Mouse (Mus musculus): ENCODE measurements around the gene 9630041A04Rik. TPM values are rescaled to one million over a fixed set of nuclear protein-coding genes. Genes with fewer than 3 reads are reported as not detected.

The 9630041A04Rik gene
- polyA plus RNA-seq (2011; ENCODE audit: insufficient read length, low read depth, missing spikeins): not detected in 2 replicates

GRCm38 (mm10) chr9:101861596-101862471 lies at the start of gene 9630041A04Rik:
TSS of gene 9630041A04Rik (plus strand) at chr9:101861841.
- TF ChIP-seq POLR2A (IDR thresholded peaks at IDR 0.05; ENCODE audit: low read depth, low read length) (no peak), CTCF (IDR thresholded peaks at IDR 0.05; ENCODE audit: borderline replicate concordance, insufficient read depth, low read length) (no peak)

GRCm38 (mm10) chr9:101823896-101824295 lies 37.7 kb upstream of the 9630041A04Rik start:
- Histone ChIP-seq H3K4me1 (ENCODE audit: control insufficient read depth, insufficient read depth, low read length) (no peaks in the 10 kb centered on the region), H3K27ac (ENCODE audit: insufficient read depth, low read length) (no peak overlapping the region), H3K4me3 (ENCODE audit: insufficient read depth, low read length) (no peak overlapping the region)
- TF ChIP-seq POLR2A (IDR thresholded peaks at IDR 0.05; ENCODE audit: low read depth, low read length): no peak
- TF ChIP-seq CTCF (IDR thresholded peaks at IDR 0.05; ENCODE audit: borderline replicate concordance, insufficient read depth, low read length): no peak

More at GRCm38 (mm10) chr9:101861596-101862471, at the start of gene 9630041A04Rik:
- H3K4me1 ChIP-seq (ENCODE audit: control insufficient read depth, insufficient read depth, low read length): no peaks in the 10 kb centered on the region
- H3K27ac ChIP-seq (ENCODE audit: insufficient read depth, low read length): no peak within 1 kb of the TSS
- no peak within 1 kb of the TSS for H3K4me3 ChIP-seq (ENCODE audit: insufficient read depth, low read length)

GRCm38 (mm10) chr9:101825626-101826025 lies 36.0 kb upstream of the 9630041A04Rik start:
- TF ChIP-seq POLR2A (IDR thresholded peaks at IDR 0.05; ENCODE audit: low read depth, low read length) (no peak), CTCF (IDR thresholded peaks at IDR 0.05; ENCODE audit: borderline replicate concordance, insufficient read depth, low read length) (no peak)
- H3K27ac ChIP-seq (ENCODE audit: insufficient read depth, low read length): no peak overlapping the region
- no peaks in the 10 kb centered on the region for H3K4me1 ChIP-seq (ENCODE audit: control insufficient read depth, insufficient read depth, low read length)
- no peak overlapping the region for H3K4me3 ChIP-seq (ENCODE audit: insufficient read depth, low read length)

DNA sequence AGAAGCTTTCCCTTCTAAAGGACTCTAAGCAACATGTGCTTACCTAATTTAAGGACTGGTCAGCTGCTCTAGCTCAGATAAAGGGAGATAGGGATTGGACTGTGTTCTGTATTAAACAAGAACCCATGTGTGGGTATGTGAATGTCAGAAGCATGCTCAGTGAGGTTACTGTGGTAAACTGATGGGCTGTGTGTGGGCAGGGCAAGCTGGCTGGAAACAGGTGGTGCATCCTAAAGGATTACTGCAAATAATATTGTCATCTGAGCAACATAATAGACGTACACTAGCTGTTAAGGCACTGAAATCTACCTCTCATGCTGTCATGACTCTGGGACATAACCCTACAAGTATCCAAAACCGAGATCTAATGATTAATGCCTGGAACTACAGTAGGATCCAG lies 28.0 kb upstream of the 9630041A04Rik start:
- H3K4me1 ChIP-seq (ENCODE audit: control insufficient read depth, insufficient read depth, low read length): no peaks in the 10 kb centered on the region
- TF ChIP-seq CTCF (IDR thresholded peaks at IDR 0.05; ENCODE audit: borderline replicate concordance, insufficient read depth, low read length) (no peak), POLR2A (IDR thresholded peaks at IDR 0.05; ENCODE audit: low read depth, low read length) (no peak)
- no peak overlapping the region for H3K4me3 ChIP-seq (ENCODE audit: insufficient read depth, low read length)
- H3K27ac ChIP-seq (ENCODE audit: insufficient read depth, low read length): no peak overlapping the region

GRCm38 (mm10) chr9:101841101-101841500 lies 20.5 kb upstream of the 9630041A04Rik start:
- Histone ChIP-seq H3K4me3 (ENCODE audit: insufficient read depth, low read length) (no peak overlapping the region), H3K4me1 (ENCODE audit: control insufficient read depth, insufficient read depth, low read length) (no peaks in the 10 kb centered on the region), H3K27ac (ENCODE audit: insufficient read depth, low read length) (no peak overlapping the region)
- no peak for TF ChIP-seq CTCF (IDR thresholded peaks at IDR 0.05; ENCODE audit: borderline replicate concordance, insufficient read depth, low read length)
- no peak for TF ChIP-seq POLR2A (IDR thresholded peaks at IDR 0.05; ENCODE audit: low read depth, low read length)

DNA sequence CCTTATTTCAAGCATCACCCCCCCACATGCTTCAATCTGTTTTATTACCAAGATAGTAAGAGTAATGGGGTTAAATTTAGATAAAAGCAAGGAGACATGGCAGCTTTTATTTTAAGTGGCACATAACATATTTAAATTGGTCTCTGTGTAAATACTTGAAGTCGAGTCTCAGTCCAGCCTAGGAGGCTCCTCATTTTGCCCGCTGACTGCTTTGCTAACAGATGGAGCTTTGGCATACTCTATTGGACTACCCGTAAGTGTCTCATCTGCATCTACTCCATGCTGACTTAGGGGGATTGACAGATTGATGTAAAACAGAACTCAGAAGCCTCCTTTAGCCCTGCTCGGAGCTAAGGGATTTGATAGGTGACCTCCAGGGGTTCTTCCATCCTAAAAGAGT lies 17.7 kb upstream of the 9630041A04Rik start:
- Histone ChIP-seq H3K4me3 (ENCODE audit: insufficient read depth, low read length) (no peak overlapping the region), H3K4me1 (ENCODE audit: control insufficient read depth, insufficient read depth, low read length) (no peaks in the 10 kb centered on the region), H3K27ac (ENCODE audit: insufficient read depth, low read length) (no peak overlapping the region)
- TF ChIP-seq CTCF (IDR thresholded peaks at IDR 0.05; ENCODE audit: borderline replicate concordance, insufficient read depth, low read length) (no peak), POLR2A (IDR thresholded peaks at IDR 0.05; ENCODE audit: low read depth, low read length) (no peak)

DNA sequence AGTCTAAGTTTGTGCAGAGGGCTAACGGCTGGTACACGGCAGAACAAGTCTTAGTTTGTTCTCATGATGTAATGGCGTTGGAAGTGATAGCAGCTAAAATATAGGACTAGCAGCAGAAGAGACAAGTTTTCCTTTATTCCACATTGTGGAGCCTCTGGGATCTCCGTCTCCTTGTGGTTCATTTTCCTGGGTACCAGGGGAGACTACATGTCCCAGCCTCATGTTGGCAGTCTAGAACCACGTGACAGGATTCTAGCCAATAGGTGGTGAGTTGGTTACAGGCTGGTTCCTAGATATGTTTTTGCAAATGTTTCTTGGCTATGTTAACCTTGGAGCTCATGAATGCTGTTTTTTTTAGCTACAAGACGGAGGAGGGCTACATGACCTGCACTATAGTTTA lies 15.9 kb upstream of the 9630041A04Rik start:
- Histone ChIP-seq H3K27ac (ENCODE audit: insufficient read depth, low read length) (no peak overlapping the region), H3K4me1 (ENCODE audit: control insufficient read depth, insufficient read depth, low read length) (no peaks in the 10 kb centered on the region), H3K4me3 (ENCODE audit: insufficient read depth, low read length) (no peak overlapping the region)
- no peak for TF ChIP-seq POLR2A (IDR thresholded peaks at IDR 0.05; ENCODE audit: low read depth, low read length)
- TF ChIP-seq CTCF (IDR thresholded peaks at IDR 0.05; ENCODE audit: borderline replicate concordance, insufficient read depth, low read length): no peak

- TF ChIP-seq CTCF (IDR thresholded peaks at IDR 0.05; ENCODE audit: borderline replicate concordance, insufficient read depth, low read length): no peak
- TF ChIP-seq POLR2A (IDR thresholded peaks at IDR 0.05; ENCODE audit: low read depth, low read length): no peak
- Histone ChIP-seq H3K4me3 (ENCODE audit: insufficient read depth, low read length) (no peak overlapping the region), H3K27ac (ENCODE audit: insufficient read depth, low read length) (no peak overlapping the region), H3K4me1 (ENCODE audit: control insufficient read depth, insufficient read depth, low read length) (no peaks in the 10 kb centered on the region)
These were observed 932 bp downstream of the 9630041A04Rik start for GRCm38 (mm10) chr9:101862481-101863065.

DNA sequence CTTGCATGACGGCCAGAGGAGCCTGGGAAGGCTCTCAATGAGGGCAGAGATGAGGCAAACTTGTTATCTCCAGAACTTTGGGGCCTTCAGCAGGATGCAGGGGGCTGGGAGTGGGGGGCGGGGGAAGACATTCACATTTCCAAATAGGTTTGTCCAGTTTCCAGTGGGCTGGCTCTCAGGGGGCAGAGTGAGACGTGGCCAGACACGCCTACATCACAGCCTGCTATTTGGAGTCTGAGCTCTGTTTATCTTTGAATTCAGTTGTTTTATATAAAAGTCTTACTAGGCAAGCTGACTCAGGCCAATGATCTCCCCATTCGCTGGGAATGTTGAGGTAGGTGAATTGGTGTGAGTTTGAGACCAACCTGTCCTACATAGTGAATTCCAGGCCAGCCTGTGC lies 1.5 kb downstream of the 9630041A04Rik start:
- Histone ChIP-seq H3K27ac (ENCODE audit: insufficient read depth, low read length) (no peak overlapping the region), H3K4me1 (ENCODE audit: control insufficient read depth, insufficient read depth, low read length) (no peaks in the 10 kb centered on the region), H3K4me3 (ENCODE audit: insufficient read depth, low read length) (no peak overlapping the region)
- TF ChIP-seq CTCF (IDR thresholded peaks at IDR 0.05; ENCODE audit: borderline replicate concordance, insufficient read depth, low read length) (no peak), POLR2A (IDR thresholded peaks at IDR 0.05; ENCODE audit: low read depth, low read length) (no peak)

DNA sequence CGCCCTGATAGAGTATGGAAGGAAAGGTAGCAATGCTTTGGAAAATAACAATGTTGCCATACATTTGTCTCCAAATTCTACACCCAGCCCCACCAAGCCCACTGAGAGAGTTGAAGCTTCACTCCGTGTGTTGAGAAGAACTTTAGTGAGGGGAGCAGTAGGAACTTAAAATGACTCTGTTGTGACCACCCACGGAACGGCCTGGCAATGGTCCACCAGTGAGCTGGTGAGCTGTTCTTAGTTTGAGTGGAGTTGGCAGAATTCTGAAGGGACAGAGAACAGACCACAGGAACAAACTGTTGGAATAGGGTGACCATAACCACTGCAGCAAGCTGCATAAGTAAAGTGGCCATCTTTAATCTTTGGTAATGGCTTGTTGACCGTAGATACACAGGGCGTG lies 7.0 kb downstream of the 9630041A04Rik start:
- Histone ChIP-seq H3K4me3 (ENCODE audit: insufficient read depth, low read length) (no peak overlapping the region), H3K27ac (ENCODE audit: insufficient read depth, low read length) (no peak overlapping the region), H3K4me1 (ENCODE audit: control insufficient read depth, insufficient read depth, low read length) (no peaks in the 10 kb centered on the region)
- TF ChIP-seq POLR2A (IDR thresholded peaks at IDR 0.05; ENCODE audit: low read depth, low read length): no peak
- TF ChIP-seq CTCF (IDR thresholded peaks at IDR 0.05; ENCODE audit: borderline replicate concordance, insufficient read depth, low read length): no peak
